Mouse (Mus musculus): ENCODE results near the gene Fgfr2.

- TF ChIP-seq ZC3H11A (IDR thresholded peaks at IDR 0.05; ENCODE audit: borderline replicate concordance, low read depth, low read length) (no peak), CHD2 (IDR thresholded peaks at IDR 0.05; ENCODE audit: low read depth, low read length) (no peak), ZNF384 (IDR thresholded peaks at IDR 0.05; ENCODE audit: low read depth, low read length) (no peak)
These were observed 2430.7 kb downstream of the Fgfr2 start for GRCm38 (mm10) chr7:130692392-130692942.
